Mouse (Mus musculus) neural tube, embryonic 15.5 days (tissue): ENCODE measurements around the gene Echdc3. TPM values are rescaled to one million over a fixed set of nuclear protein-coding genes. Genes with fewer than 3 reads are reported as not detected.

Experiments used
- ATAC-seq: fragments of 200-750 bp; cut with Nextera tagmentation; 2 replicates; pipeline ENCODE4 v1.8.0; 2017; ENCODE audit warnings: mild to moderate bottlenecking, moderate TSS enrichment, moderate library complexity; ENCODE audit not compliant: low FRiP score
- H3K27ac ChIP-seq: fragments of 300-500 bp; sonication (generic); replicated peaks from 2 replicates; pipeline ENCODE4 v1.5.1; 2015; ENCODE audit warnings: mild to moderate bottlenecking, inconsistent platforms
- H3K27me3 ChIP-seq: fragments of 300-500 bp; sonication (generic); replicated peaks from 2 replicates; pipeline ENCODE4 v1.6.1; 2015; ENCODE audit warnings: inconsistent platforms
- H3K36me3 ChIP-seq: fragments of 300-500 bp; sonication (generic); 2 replicates; pipeline ENCODE4 v1.6.1; 2015; ENCODE audit warnings: inconsistent platforms
- H3K4me1 ChIP-seq: fragments of 300-500 bp; sonication (generic); 2 replicates; pipeline ENCODE4 v1.6.1; 2015; ENCODE audit warnings: inconsistent platforms
- H3K4me2 ChIP-seq: fragments of 300-500 bp; sonication (generic); 2 replicates; pipeline ENCODE4 v1.6.1; 2015; ENCODE audit warnings: inconsistent platforms, mild to moderate bottlenecking, moderate library complexity
- H3K4me3 ChIP-seq: fragments of 300-500 bp; sonication (generic); replicated peaks from 2 replicates; pipeline ENCODE4 v1.5.1; 2015; ENCODE audit warnings: mild to moderate bottlenecking, inconsistent platforms
- H3K9ac ChIP-seq: fragments of 300-500 bp; sonication (generic); replicated peaks from 2 replicates; pipeline ENCODE4 v1.6.1; 2015; ENCODE audit warnings: mild to moderate bottlenecking, inconsistent platforms
- H3K9me3 ChIP-seq: fragments of 300-500 bp; sonication (generic); replicated peaks from 2 replicates; pipeline ENCODE4 v1.6.1; 2016; ENCODE audit warnings: inconsistent platforms
- WGBS: fragments of 180-500 bp; shearing (Covaris S2); methylation state at CpG from one replicate; pipeline ENCODE4 v1.1.7; 2015; ENCODE audit warnings: mixed read lengths; 5-methylcytosine and 5-hydroxymethylcytosine counted together
- polyA plus RNA-seq: library from polyadenylated mRNA; unstranded; fragments of >200 nt; fragmentation: Nextera tagmentation; extraction: Ambion mirVana; gene quantifications from 2 replicates; pipeline ENCODE4 v1.2.1, GENCODE M21; 2015

The Echdc3 gene
- polyA plus RNA-seq, 1 experiment from 2014 or later, result 1.3 TPM

GRCm38 (mm10) chr2:6212327-6212723, 508 bp downstream of the Echdc3 start:
- Histone ChIP-seq H3K9ac (peak overlapping the region; percentile 38), H3K9me3 (no peaks in the 10 kb centered on the region), H3K27ac (peak overlapping the region; percentile 69), H3K27me3 (no peaks in the 10 kb centered on the region), H3K36me3 (no peaks in the 10 kb centered on the region), H3K4me3 (peak overlapping the region; percentile 42), H3K4me2 (peak overlapping the region; percentile 64), H3K4me1 (peaks cover 17% of the 10 kb centered on the region)
- ATAC-seq, result no peak
- 39% methylated on average over 9 of the region's 9 CpGs for WGBS

- 73% methylated on average over 6 of the region's 6 CpGs for WGBS
- Histone ChIP-seq H3K27me3 (no peaks in the 10 kb centered on the region), H3K9me3 (no peaks in the 10 kb centered on the region), H3K36me3 (no peaks in the 10 kb centered on the region), H3K27ac (no peak overlapping the region), H3K4me1 (peaks cover 17% of the 10 kb centered on the region), H3K9ac (no peak overlapping the region), H3K4me2 (no peak overlapping the region), H3K4me3 (no peak overlapping the region)
- no peak for ATAC-seq
These were observed 2.0 kb downstream of the Echdc3 start for GRCm38 (mm10) chr2:6210840-6211239.

- Histone ChIP-seq H3K4me1 (peaks cover 17% of the 10 kb centered on the region), H3K9ac (no peak overlapping the region), H3K36me3 (no peaks in the 10 kb centered on the region), H3K4me3 (no peak overlapping the region), H3K27ac (no peak overlapping the region), H3K27me3 (no peaks in the 10 kb centered on the region), H3K4me2 (no peak overlapping the region), H3K9me3 (no peaks in the 10 kb centered on the region)
- WGBS, result 88% methylated on average over 3 of the region's 3 CpGs
- no peak for ATAC-seq
These were observed 3.1 kb downstream of the Echdc3 start for GRCm38 (mm10) chr2:6209746-6210145.

GRCm38 (mm10) chr2:6209116-6209515, 3.7 kb downstream of the Echdc3 start:
- no peaks in the 10 kb centered on the region for H3K36me3 ChIP-seq
- ATAC-seq, result no peak
- no peak overlapping the region for H3K4me2 ChIP-seq
- peaks cover 17% of the 10 kb centered on the region for H3K4me1 ChIP-seq
- WGBS, result 78% methylated on average over 11 of the region's 11 CpGs
- H3K4me3 ChIP-seq, result no peak overlapping the region
- no peaks in the 10 kb centered on the region for H3K27me3 ChIP-seq
- H3K9me3 ChIP-seq, result no peaks in the 10 kb centered on the region
- no peak overlapping the region for H3K27ac ChIP-seq
- H3K9ac ChIP-seq, result no peak overlapping the region

GRCm38 (mm10) chr2:6207736-6208135, 5.1 kb downstream of the Echdc3 start:
- Histone ChIP-seq H3K4me1 (peaks cover 6% of the 10 kb centered on the region), H3K9ac (no peak overlapping the region), H3K27me3 (no peaks in the 10 kb centered on the region), H3K4me2 (no peak overlapping the region), H3K27ac (no peak overlapping the region), H3K4me3 (no peak overlapping the region), H3K9me3 (no peaks in the 10 kb centered on the region), H3K36me3 (no peaks in the 10 kb centered on the region)
- 79% methylated on average over 2 of the region's 2 CpGs for WGBS
- no peak for ATAC-seq

GRCm38 (mm10) chr2:6196363-6196973, 16.4 kb downstream of the Echdc3 start:
- 0 out of 2 replicates have a peak, but pooled peaks have one; percentile 26 for ATAC-seq
- Histone ChIP-seq H3K4me2 (no peak overlapping the region), H3K36me3 (no peaks in the 10 kb centered on the region), H3K9ac (no peak overlapping the region), H3K27me3 (0 out of 2 replicates have a peak, but pooled peaks cover 2% of the 10 kb centered on the region), H3K9me3 (no peaks in the 10 kb centered on the region), H3K4me3 (no peak overlapping the region), H3K27ac (no peak overlapping the region; the same call in 1 of the 2 replicates), H3K4me1 (peaks cover 22% of the 10 kb centered on the region)
- 32% methylated on average over 10 of the region's 10 CpGs for WGBS

GRCm38 (mm10) chr2:6195468-6196239, 17.2 kb downstream of the Echdc3 start:
- 0 out of 2 replicates have a peak, but pooled peaks cover 2% of the 10 kb centered on the region for H3K27me3 ChIP-seq
- no peaks in the 10 kb centered on the region for H3K36me3 ChIP-seq
- no peak overlapping the region for H3K4me3 ChIP-seq
- H3K9me3 ChIP-seq, result no peaks in the 10 kb centered on the region
- H3K4me2 ChIP-seq, result no peak overlapping the region
- peaks cover 22% of the 10 kb centered on the region for H3K4me1 ChIP-seq
- no peak overlapping the region; the same call in 1 of the 2 replicates for H3K27ac ChIP-seq
- no peak for ATAC-seq
- H3K9ac ChIP-seq, result no peak overlapping the region
- WGBS, result 61% methylated on average over 15 of the region's 15 CpGs

- no peak overlapping the region for H3K4me2 ChIP-seq
- no peak for ATAC-seq
- no peaks in the 10 kb centered on the region for H3K9me3 ChIP-seq
- no peak overlapping the region for H3K4me3 ChIP-seq
- H3K27me3 ChIP-seq, result 0 out of 2 replicates have a peak, but pooled peaks cover 2% of the 10 kb centered on the region
- no peak overlapping the region for H3K9ac ChIP-seq
- 59% methylated on average over 7 of the region's 7 CpGs for WGBS
- peaks cover 22% of the 10 kb centered on the region for H3K4me1 ChIP-seq
- H3K36me3 ChIP-seq, result no peaks in the 10 kb centered on the region
- no peak overlapping the region for H3K27ac ChIP-seq
These were observed 18.3 kb downstream of the Echdc3 start for GRCm38 (mm10) chr2:6194497-6194896.

- peaks cover 22% of the 10 kb centered on the region for H3K4me1 ChIP-seq
- ATAC-seq, result no peak
- no peaks in the 10 kb centered on the region for H3K36me3 ChIP-seq
- WGBS, result 74% methylated on average over 10 of the region's 10 CpGs
- 0 out of 2 replicates have a peak, but pooled peaks cover 2% of the 10 kb centered on the region for H3K27me3 ChIP-seq
- no peak overlapping the region for H3K4me3 ChIP-seq
- no peaks in the 10 kb centered on the region for H3K9me3 ChIP-seq
- no peak overlapping the region for H3K9ac ChIP-seq
- H3K4me2 ChIP-seq, result no peak overlapping the region
- no peak overlapping the region for H3K27ac ChIP-seq
These were observed 19.3 kb downstream of the Echdc3 start for GRCm38 (mm10) chr2:6193591-6193973.

- Histone ChIP-seq H3K27ac (no peak overlapping the region), H3K4me2 (no peak overlapping the region), H3K4me3 (no peak overlapping the region), H3K36me3 (no peaks in the 10 kb centered on the region), H3K4me1 (peaks cover 22% of the 10 kb centered on the region), H3K27me3 (0 out of 2 replicates have a peak, but pooled peaks cover 2% of the 10 kb centered on the region), H3K9ac (no peak overlapping the region), H3K9me3 (no peaks in the 10 kb centered on the region)
- ATAC-seq, result peak; percentile 76
- 72% methylated on average over 20 of the region's 20 CpGs for WGBS
These were observed 19.8 kb downstream of the Echdc3 start for GRCm38 (mm10) chr2:6192820-6193590.

- Histone ChIP-seq H3K9ac (no peak overlapping the region), H3K9me3 (no peaks in the 10 kb centered on the region), H3K27me3 (0 out of 2 replicates have a peak, but pooled peaks cover 2% of the 10 kb centered on the region), H3K27ac (no peak overlapping the region), H3K4me2 (no peak overlapping the region), H3K36me3 (no peaks in the 10 kb centered on the region), H3K4me3 (no peak overlapping the region), H3K4me1 (peaks cover 20% of the 10 kb centered on the region)
- ATAC-seq, result no peak
- 95% methylated on average over 6 of the region's 6 CpGs for WGBS
These were observed 22.8 kb downstream of the Echdc3 start for GRCm38 (mm10) chr2:6190036-6190435.
